In the genomic region with DNA sequence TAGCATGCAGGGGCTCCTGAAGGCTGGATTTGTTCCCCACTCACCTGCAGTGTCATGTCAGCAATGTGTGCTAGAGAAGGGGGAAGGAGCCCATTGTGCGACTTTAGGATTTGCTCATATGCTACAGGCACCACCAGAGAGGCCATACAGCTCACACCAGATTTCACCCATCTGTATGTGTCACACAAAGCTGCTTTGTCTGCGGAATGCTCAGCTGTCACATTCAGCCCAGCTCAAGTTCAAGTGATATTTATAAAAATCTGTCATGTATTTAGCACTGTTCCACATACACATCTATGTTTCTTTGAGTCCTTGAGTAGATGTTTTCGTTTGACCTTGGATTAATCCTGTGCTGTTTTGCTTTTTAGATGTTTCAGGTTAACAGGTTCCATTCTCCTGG, we compare ENCODE assay signal across 26 mouse cellular contexts.
A peak's percentile ranks its signal among the peaks of the same experiment; 100 is the strongest.
DNase-seq lines count a peak whose midpoint lies in the region; ATAC-seq and TF ChIP-seq lines count a peak whose summit lies in the region.
"Had no signal": no experiment of that assay in that cellular context is flagged by ENCODE, and none has a peak within 500 bp of the region (broad histone marks: within the 10 kb centered on the region; RNA-seq: fewer than 3 reads in every experiment).

No protein-coding gene starts in this region.

- peak; percentile 67; the same call in 1 of the 2 replicates for ATAC-seq in embryonic facial prominence, embryonic 14.5 days (ENCODE audit: low read depth)
- no peak for ATAC-seq in embryonic facial prominence, embryonic 15.5 days (ENCODE audit: insufficient number of reproducible peaks, low FRiP score, low TSS enrichment, low read depth)
- ATAC-seq: activated CD4-positive, CD25-positive, alpha-beta regulatory T cell, adult 4 months; CD4-positive, CD25-positive, alpha-beta regulatory T cell, adult 4 months; forebrain, embryonic 14.5 days; hindbrain, postnatal 0 days; inflammation-experienced regulatory T-cells, adult 6 months had no signal

- peaks cover 15% of the 10 kb centered on the region; the same call in 1 of the 2 replicates for H3K4me1 ChIP-seq in embryonic facial prominence, embryonic 14.5 days (ENCODE audit: control insufficient read depth, insufficient read depth, low read length)
- H3K4me1 ChIP-seq in embryonic facial prominence, embryonic 15.5 days = peaks cover 25% of the 10 kb centered on the region
- H3K4me1 ChIP-seq: heart, embryonic 12.5 days; heart, embryonic 15.5 days had no signal

- H3K79me2 ChIP-seq in myocyte (ENCODE audit: control insufficient read depth, insufficient read depth) = no peaks in the 10 kb centered on the region

- no peak overlapping the region for H3K4me3 ChIP-seq in embryonic facial prominence, embryonic 14.5 days (ENCODE audit: low read depth, low read length)
- H3K4me3 ChIP-seq in embryonic facial prominence, embryonic 15.5 days (replicated peaks) = no peak overlapping the region
- no peak overlapping the region for H3K4me3 ChIP-seq in myocyte
- H3K4me3 ChIP-seq: heart, embryonic 12.5 days; heart, embryonic 15.5 days; hindbrain, embryonic 10.5 days had no signal

- no peak overlapping the region for H3ac ChIP-seq in myocyte (ENCODE audit: control insufficient read depth, insufficient read length)

- no peak overlapping the region for H3K9ac ChIP-seq in embryonic facial prominence, embryonic 14.5 days (ENCODE audit: low read depth, low read length)
- H3K9ac ChIP-seq in embryonic facial prominence, embryonic 15.5 days = no peak overlapping the region
- H3K9ac ChIP-seq: heart, embryonic 12.5 days; heart, embryonic 15.5 days; hindbrain, embryonic 14.5 days had no signal

- no peaks in the 10 kb centered on the region for H3K36me3 ChIP-seq in embryonic facial prominence, embryonic 14.5 days (ENCODE audit: control insufficient read depth, insufficient read depth, low read length)
- H3K36me3 ChIP-seq in embryonic facial prominence, embryonic 15.5 days = no peaks in the 10 kb centered on the region
- no peaks in the 10 kb centered on the region for H3K36me3 ChIP-seq in myocyte (ENCODE audit: control insufficient read depth, insufficient read depth)
- H3K36me3 ChIP-seq: heart, embryonic 12.5 days; heart, embryonic 15.5 days; hindbrain, embryonic 10.5 days had no signal

- 68% methylated on average over 3 of the region's 3 CpGs for WGBS in embryonic facial prominence, embryonic 14.5 days
- 66% methylated on average over 3 of the region's 3 CpGs for WGBS in embryonic facial prominence, embryonic 15.5 days

- no peaks in the 10 kb centered on the region for H3K27me3 ChIP-seq in embryonic facial prominence, embryonic 14.5 days (replicated peaks; ENCODE audit: control insufficient read depth, insufficient read depth, low read length)
- H3K27me3 ChIP-seq in embryonic facial prominence, embryonic 15.5 days = no peaks in the 10 kb centered on the region
- H3K27me3 ChIP-seq in myocyte (ENCODE audit: control insufficient read depth, insufficient read depth, insufficient read length) = no peaks in the 10 kb centered on the region
- H3K27me3 ChIP-seq: heart, embryonic 12.5 days; heart, embryonic 15.5 days had no signal

- H3K9me3 ChIP-seq in embryonic facial prominence, embryonic 14.5 days (ENCODE audit: control insufficient read depth, low read length) = no peaks in the 10 kb centered on the region
- H3K9me3 ChIP-seq in embryonic facial prominence, embryonic 15.5 days (replicated peaks) = no peaks in the 10 kb centered on the region
- H3K9me3 ChIP-seq: heart, embryonic 12.5 days; heart, embryonic 15.5 days; hindbrain, embryonic 10.5 days had no signal

- no peak overlapping the region for H3K4me2 ChIP-seq in embryonic facial prominence, embryonic 14.5 days (ENCODE audit: low read depth, low read length)
- H3K4me2 ChIP-seq in embryonic facial prominence, embryonic 15.5 days (replicated peaks) = no peak overlapping the region
- peak overlapping the region; percentile 51 for H3K4me2 ChIP-seq in myocyte (ENCODE audit: low read depth)
- H3K4me2 ChIP-seq: heart, embryonic 12.5 days; heart, embryonic 15.5 days; hindbrain, embryonic 14.5 days had no signal

- 0 out of 2 replicates have a peak overlapping the region, but pooled peaks have one; percentile 22 for H3K27ac ChIP-seq in embryonic facial prominence, embryonic 14.5 days (replicated peaks; ENCODE audit: low read depth, low read length)
- peak overlapping the region; percentile 8; the same call in 1 of the 2 replicates for H3K27ac ChIP-seq in embryonic facial prominence, embryonic 15.5 days (replicated peaks)
- H3K27ac ChIP-seq: heart, embryonic 15.5 days; hindbrain, embryonic 10.5 days; hindbrain, embryonic 14.5 days; hindbrain, postnatal 0 days had no signal

- DNase-seq in layer of hippocampus, adult 9-11 months = peak; percentile 2
- DNase-seq in layer of hippocampus, adult 18-20 months (ENCODE audit: low spot score in 2 of 2) = no peak
- peak; percentile 65 for DNase-seq in embryonic facial prominence, embryonic 14.5 days (ENCODE audit: low spot score)
- no peak for DNase-seq in Muller cell, postnatal 12 days (ENCODE audit: inconsistent ontology term)
- DNase-seq: adrenal gland, adult 8-10 months; adrenal gland, postnatal 25 days; cerebellum, adult 11-12 months; cerebellum, adult 8-10 months; cerebellum, postnatal 10 days; cerebellum, postnatal 36 days; embryo, embryonic 11 days; gastrocnemius, postnatal 25 days; heart, adult 18-20 months; heart, postnatal 10 days; heart, postnatal 36 days had no signal

- TF ChIP-seq POLR2A in myocyte (IDR thresholded peaks at IDR 0.05; ENCODE audit: insufficient read length, low read depth) = no peak

TF ChIP-seq in myocyte, 11 proteins besides CTCF, POLR2A, EP300 and RAD21:
- TF ChIP-seq SRF (IDR thresholded peaks at IDR 0.05; ENCODE audit: control insufficient read depth, insufficient read length, low read depth) (no peak), MYOG (IDR thresholded peaks at IDR 0.05; ENCODE audit: control insufficient read depth in 1 of 3, insufficient read depth in 1 of 3, insufficient read length in 2 of 3, low read depth in 2 of 3) (peak in 2 of 3 experiments; percentile 27 to 44), CEBPB (IDR thresholded peaks at IDR 0.05; ENCODE audit: insufficient read depth, poor library complexity, severe bottlenecking) (no peak), MYOD1 (IDR thresholded peaks at IDR 0.05; ENCODE audit: control insufficient read depth in 1 of 3, insufficient read length in 2 of 3, low read depth in 2 of 3) (peak in 2 of 3 experiments; percentile 18 to 57)

Comparison
In these comparisons a context has a peak if more than half of its experiments do, and no peak if none do; other contexts are left out.
1. DNase-seq: peak in layer of hippocampus, adult 9-11 months (single experiment) and embryonic facial prominence, embryonic 14.5 days (single experiment); none in layer of hippocampus, adult 18-20 months (0 of 2) and Muller cell, postnatal 12 days (single experiment).